Mouse (Mus musculus): ENCODE measurements around the gene Ugt1a9. TPM values are rescaled to one million over a fixed set of nuclear protein-coding genes. Genes with fewer than 3 reads are reported as not detected.
A peak's percentile ranks its signal among the peaks of the same experiment; 100 is the strongest.
"Not testable (repeated sequence)": the region's sequence is repeated elsewhere in the genome, so short reads cannot be mapped to it uniquely, and the experiment has no call there.

Ugt1a9 gene
- polyA plus RNA-seq (2015; fragmentation: Nextera tagmentation; extraction: Ambion mirVana) = 8.4 and 9.3 TPM in 2 replicates

DNA sequence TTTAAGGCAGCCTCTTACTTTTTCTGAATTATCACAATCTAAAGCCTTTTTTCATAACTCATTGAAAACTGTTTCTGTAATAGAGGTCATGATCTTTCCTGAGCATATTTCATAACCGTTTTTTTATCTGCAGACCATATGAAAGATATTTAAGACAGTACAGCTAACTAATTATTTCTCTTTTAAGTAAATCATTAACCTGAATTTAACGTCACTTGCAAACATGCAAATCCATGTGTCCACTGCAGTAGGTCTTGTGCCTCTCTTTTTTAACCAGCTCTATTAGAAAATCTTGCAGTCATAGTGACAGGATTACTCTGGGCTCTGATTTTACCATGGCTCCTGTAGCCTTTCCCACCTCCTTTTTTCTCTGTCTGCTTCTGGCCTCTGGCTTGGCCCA lies at the start of gene Ugt1a9:
Ugt1a9 (plus strand) TSS at position 306 of the 400 bp plus-strand sequence.
- Histone ChIP-seq H3K4me2 (ENCODE audit: low read length) (no peak within 1 kb of the TSS), H3K4me1 (replicated peaks; ENCODE audit: insufficient read depth, low read length) (no peaks in the 10 kb centered on the region), H3K27ac (no peak within 1 kb of the TSS), H3K4me3 (replicated peaks; ENCODE audit: low read depth, low read length) (no peak within 1 kb of the TSS), H3K9ac (ENCODE audit: low read depth, low read length) (no peak within 1 kb of the TSS), H3K27me3 (ENCODE audit: insufficient read depth, low read length) (no peaks in the 10 kb centered on the region), H3K36me3 (ENCODE audit: insufficient read depth, low read length) (no peaks in the 10 kb centered on the region), H3K9me3 (replicated peaks; ENCODE audit: low read length) (no peaks in the 10 kb centered on the region)
- no peak for TF ChIP-seq CTCF (IDR thresholded peaks at IDR 0.05; ENCODE audit: low read depth)
- no peak for DNase-seq (ENCODE audit: low spot score)
- ATAC-seq (replicated peaks; ENCODE audit: low FRiP score, low read depth) = no peak
- WGBS = 67% methylated on average over 2 of the region's 2 CpGs

DNA sequence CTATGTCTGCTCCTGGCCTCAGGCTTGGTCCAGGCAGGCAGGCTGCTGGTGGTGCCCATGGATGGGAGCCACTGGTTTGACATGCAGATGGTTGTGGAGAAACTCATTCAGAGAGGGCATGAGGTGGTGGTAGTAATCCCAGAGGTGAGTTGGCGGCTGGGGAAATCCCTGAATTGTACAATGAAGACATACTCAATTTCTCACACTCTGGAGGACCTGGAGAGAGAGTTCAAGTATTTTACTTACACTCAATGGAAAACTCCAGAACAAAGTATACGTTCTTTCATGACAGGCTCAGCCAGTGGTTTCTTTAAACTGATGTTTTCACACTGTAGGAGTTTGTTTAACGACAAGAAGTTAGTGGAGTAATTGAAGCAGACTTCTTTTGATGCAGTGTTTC lies 45.4 kb upstream of the Ugt1a9 start:
- not testable (repeated sequence) for H3K27me3 ChIP-seq (ENCODE audit: insufficient read depth, low read length); DNase-seq (ENCODE audit: low spot score); H3K36me3 ChIP-seq (ENCODE audit: insufficient read depth, low read length); ATAC-seq (replicated peaks; ENCODE audit: low FRiP score, low read depth); H3K4me1 ChIP-seq (replicated peaks; ENCODE audit: insufficient read depth, low read length); H3K4me3 ChIP-seq (replicated peaks; ENCODE audit: low read depth, low read length); H3K9me3 ChIP-seq (replicated peaks; ENCODE audit: low read length); H3K9ac ChIP-seq (ENCODE audit: low read depth, low read length); H3K27ac ChIP-seq; H3K4me2 ChIP-seq (ENCODE audit: low read length)
- 69% methylated on average over 3 of the region's 3 CpGs for WGBS

DNA sequence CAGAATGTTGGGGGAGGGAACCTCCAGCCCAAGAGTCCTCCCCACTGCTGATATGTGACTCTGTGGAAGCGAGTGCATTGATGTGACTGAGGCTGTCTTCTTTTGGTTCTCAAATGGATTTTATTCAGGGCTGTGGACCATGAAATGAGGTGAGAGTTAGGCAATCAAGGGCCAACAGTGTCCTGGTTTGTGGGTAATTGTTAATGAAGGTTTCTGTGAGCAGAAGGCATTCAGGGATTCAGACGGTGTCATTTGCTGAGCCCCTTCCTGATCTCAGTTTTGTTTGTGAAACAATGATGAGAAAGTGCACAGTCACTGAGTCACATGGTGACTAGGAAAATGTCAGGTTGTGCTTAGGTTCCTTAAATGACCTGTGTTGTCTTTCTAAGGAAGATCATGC lies 27.6 kb upstream of the Ugt1a9 start:
- not testable (repeated sequence) for H3K4me3 ChIP-seq (replicated peaks; ENCODE audit: low read depth, low read length); DNase-seq (ENCODE audit: low spot score); H3K4me2 ChIP-seq (ENCODE audit: low read length); H3K27ac ChIP-seq; H3K4me1 ChIP-seq (replicated peaks; ENCODE audit: insufficient read depth, low read length); H3K27me3 ChIP-seq (ENCODE audit: insufficient read depth, low read length); H3K9me3 ChIP-seq (replicated peaks; ENCODE audit: low read length); H3K9ac ChIP-seq (ENCODE audit: low read depth, low read length); H3K36me3 ChIP-seq (ENCODE audit: insufficient read depth, low read length)
- WGBS = 69% methylated on average over 1 of the region's 2 CpGs
- ATAC-seq (replicated peaks; ENCODE audit: low FRiP score, low read depth) = peak; percentile 36; the same call in 1 of the 2 replicates

DNA sequence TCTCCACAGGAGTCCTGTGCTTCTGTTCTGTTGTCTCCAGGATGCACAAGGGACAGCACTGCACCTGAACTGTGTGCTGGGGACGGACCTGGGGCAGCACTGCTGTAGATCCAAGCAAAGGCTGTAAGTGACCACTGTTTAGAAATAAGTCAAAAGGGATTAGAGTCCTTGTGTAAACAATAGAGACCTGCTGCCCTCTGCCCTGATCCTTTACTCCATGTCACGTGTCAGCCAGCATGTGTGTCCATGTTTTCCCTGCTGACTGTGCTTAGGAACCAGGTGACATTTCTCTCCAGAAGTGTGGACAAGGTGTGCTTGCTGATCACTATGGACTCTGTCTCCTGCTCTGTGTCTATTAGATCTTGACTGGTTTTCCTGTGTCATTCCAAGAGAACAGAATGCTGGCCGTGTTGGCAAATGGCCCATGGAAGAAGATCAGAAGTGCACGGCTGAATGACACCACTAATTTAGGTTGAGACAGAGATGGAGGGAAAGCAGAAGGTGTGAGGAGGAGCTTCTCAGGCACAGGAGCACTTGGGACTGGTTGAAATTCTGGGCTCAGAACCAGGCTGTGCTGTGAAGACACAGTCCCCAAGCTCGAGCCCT lies 25.7 kb upstream of the Ugt1a9 start:
- H3K9ac ChIP-seq (ENCODE audit: low read depth, low read length); H3K36me3 ChIP-seq (ENCODE audit: insufficient read depth, low read length); H3K4me2 ChIP-seq (ENCODE audit: low read length); ATAC-seq (replicated peaks; ENCODE audit: low FRiP score, low read depth); H3K27ac ChIP-seq; H3K27me3 ChIP-seq (ENCODE audit: insufficient read depth, low read length); H3K4me3 ChIP-seq (replicated peaks; ENCODE audit: low read depth, low read length); H3K4me1 ChIP-seq (replicated peaks; ENCODE audit: insufficient read depth, low read length); DNase-seq (ENCODE audit: low spot score); H3K9me3 ChIP-seq (replicated peaks; ENCODE audit: low read length): not testable (repeated sequence)
- WGBS = 56% methylated on average over 3 of the region's 5 CpGs

DNA sequence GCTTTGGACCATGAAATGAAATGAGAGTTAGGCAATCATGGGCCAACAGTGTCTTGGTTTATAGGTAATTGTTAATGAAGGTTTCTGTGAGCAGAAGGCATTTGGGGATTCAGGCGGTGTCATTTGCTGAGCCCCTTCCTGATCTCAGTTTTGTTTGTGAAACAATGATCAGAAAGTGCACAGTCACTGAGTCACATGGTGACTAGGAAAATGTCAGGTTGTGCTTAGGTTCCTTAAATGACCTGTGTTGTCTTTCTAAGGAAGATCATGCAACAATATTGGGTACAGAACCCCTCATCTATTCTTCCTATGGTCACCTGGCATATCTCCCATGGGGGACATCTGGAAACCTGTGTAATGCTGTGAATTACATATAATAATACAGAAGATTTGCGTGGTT lies 23.2 kb upstream of the Ugt1a9 start:
- H3K27ac ChIP-seq; DNase-seq (ENCODE audit: low spot score); H3K27me3 ChIP-seq (ENCODE audit: insufficient read depth, low read length); H3K4me3 ChIP-seq (replicated peaks; ENCODE audit: low read depth, low read length); H3K9me3 ChIP-seq (replicated peaks; ENCODE audit: low read length); H3K36me3 ChIP-seq (ENCODE audit: insufficient read depth, low read length); ATAC-seq (replicated peaks; ENCODE audit: low FRiP score, low read depth); H3K4me2 ChIP-seq (ENCODE audit: low read length); H3K4me1 ChIP-seq (replicated peaks; ENCODE audit: insufficient read depth, low read length); H3K9ac ChIP-seq (ENCODE audit: low read depth, low read length): not testable (repeated sequence)
- 76% methylated on average over 2 of the region's 2 CpGs for WGBS

DNA sequence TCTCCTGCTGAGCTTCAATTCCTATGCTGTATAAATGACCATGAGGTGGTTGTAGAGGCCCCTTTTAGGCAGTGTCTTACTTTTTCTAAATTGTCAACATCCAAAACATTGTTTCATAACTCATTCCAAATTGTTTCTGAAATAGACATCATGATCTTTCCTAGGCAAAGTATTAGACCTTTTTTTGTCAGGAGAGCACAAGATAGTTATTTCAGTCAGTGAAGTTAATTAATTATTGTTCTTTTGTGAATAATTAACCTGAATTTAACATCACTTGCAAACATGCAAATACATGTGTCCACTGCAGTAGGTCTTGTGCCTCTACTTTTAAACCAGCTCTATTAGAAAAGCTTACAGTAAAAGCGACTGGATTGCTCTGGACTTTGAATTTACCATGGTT lies 15.5 kb upstream of the Ugt1a9 start, which contains the start of gene Ugt1a10:
Ugt1a10 (plus strand) TSS at position 301 of the 400 bp plus-strand sequence.
- TF ChIP-seq CTCF (IDR thresholded peaks at IDR 0.05; ENCODE audit: low read depth) = no peak
- DNase-seq (ENCODE audit: low spot score) (no peak), ATAC-seq (replicated peaks; ENCODE audit: low FRiP score, low read depth) (no peak)
- 54% methylated on average over 1 of the region's 1 CpGs for WGBS
- no peaks in the 10 kb centered on the region for H3K9me3 ChIP-seq (replicated peaks; ENCODE audit: low read length)
- H3K27ac ChIP-seq = no peak within 1 kb of the TSS
- H3K4me1 ChIP-seq (replicated peaks; ENCODE audit: insufficient read depth, low read length) = no peaks in the 10 kb centered on the region
- H3K36me3 ChIP-seq (ENCODE audit: insufficient read depth, low read length) = no peaks in the 10 kb centered on the region
- H3K9ac ChIP-seq (ENCODE audit: low read depth, low read length) = no peak within 1 kb of the TSS
- H3K4me3 ChIP-seq (replicated peaks; ENCODE audit: low read depth, low read length) = no peak within 1 kb of the TSS
- H3K27me3 ChIP-seq (ENCODE audit: insufficient read depth, low read length) = no peaks in the 10 kb centered on the region
- H3K4me2 ChIP-seq (ENCODE audit: low read length) = no peak within 1 kb of the TSS

DNA sequence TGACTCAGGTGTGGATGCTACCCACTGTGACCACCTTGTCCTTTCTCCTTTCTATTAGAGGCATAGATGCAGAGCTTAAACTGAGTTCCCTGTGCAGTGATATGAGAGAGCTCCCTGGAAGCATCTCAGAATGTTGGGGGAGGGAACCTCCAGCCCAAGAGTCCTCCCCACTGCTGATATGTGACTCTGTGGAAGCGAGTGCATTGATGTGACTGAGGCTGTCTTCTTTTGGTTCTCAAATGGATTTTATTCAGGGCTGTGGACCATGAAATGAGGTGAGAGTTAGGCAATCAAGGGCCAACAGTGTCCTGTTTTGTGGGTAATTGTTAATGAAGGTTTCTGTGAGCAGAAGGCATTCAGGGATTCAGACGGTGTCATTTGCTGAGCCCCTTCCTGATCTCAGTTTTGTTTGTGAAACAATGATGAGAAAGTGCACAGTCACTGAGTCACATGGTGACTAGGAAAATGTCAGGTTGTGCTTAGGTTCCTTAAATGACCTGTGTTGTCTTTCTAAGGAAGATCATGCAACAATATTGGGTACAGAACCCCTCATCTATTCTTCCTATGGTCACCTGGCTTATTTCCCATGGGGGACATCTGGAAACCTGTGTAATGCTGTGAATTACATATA lies 4.0 kb upstream of the Ugt1a9 start:
- not testable (repeated sequence) for H3K4me2 ChIP-seq (ENCODE audit: low read length); H3K4me3 ChIP-seq (replicated peaks; ENCODE audit: low read depth, low read length); H3K9ac ChIP-seq (ENCODE audit: low read depth, low read length); H3K36me3 ChIP-seq (ENCODE audit: insufficient read depth, low read length); H3K4me1 ChIP-seq (replicated peaks; ENCODE audit: insufficient read depth, low read length); DNase-seq (ENCODE audit: low spot score); H3K9me3 ChIP-seq (replicated peaks; ENCODE audit: low read length); H3K27ac ChIP-seq; H3K27me3 ChIP-seq (ENCODE audit: insufficient read depth, low read length)
- WGBS = 38% methylated on average over 1 of the region's 2 CpGs
- ATAC-seq (replicated peaks; ENCODE audit: low FRiP score, low read depth) = 0 out of 2 replicates have a peak, but pooled peaks have one; percentile 26

Measured in kidney, postnatal 0 days (tissue).